Mouse (Mus musculus) olfactory bulb, adult 2 months (tissue): ENCODE measurements around the gene Btbd11.

Source experiments
- CTCF ChIP-seq: fragments of 200-500 bp; IDR thresholded peaks from 2 replicates; pipeline ENCODE4 v1.5.1; 2012; ENCODE audit warnings: low read depth, mild to moderate bottlenecking, low read length, moderate library complexity; ENCODE audit not compliant: insufficient read depth
- POLR2A ChIP-seq: fragments of 200-500 bp; IDR thresholded peaks from 2 replicates; pipeline ENCODE4 v1.6.1; 2012; ENCODE audit warnings: mild to moderate bottlenecking, low read depth, low read length, moderate library complexity; ENCODE audit not compliant: insufficient read depth

DNA sequence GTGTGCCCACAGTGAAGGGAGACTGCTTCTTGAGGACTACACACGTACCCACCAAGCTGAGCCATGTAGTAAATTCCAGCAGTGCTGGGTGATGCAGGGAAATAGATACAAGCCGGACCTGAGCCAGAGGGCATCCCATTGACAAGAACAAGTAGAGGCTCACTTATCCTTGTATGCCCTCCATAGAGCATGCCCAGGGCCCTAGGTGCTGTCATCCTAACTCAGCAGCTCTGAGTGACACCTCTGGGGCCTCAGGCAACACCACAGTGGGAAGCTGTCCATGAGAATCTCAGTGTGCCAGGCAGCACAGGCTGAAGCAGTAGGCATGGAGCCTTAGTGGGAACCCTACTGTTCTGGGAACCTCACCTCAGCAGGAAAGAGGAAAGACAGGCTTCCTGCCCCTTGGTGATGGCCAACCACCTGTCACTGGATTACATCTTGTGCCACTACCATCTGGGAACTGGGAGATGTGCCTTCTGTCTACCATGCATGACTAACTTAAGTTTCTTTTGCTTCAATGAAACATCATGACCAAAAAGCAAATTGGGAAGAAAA is 66.7 kb downstream of the Btbd11 start:
- no peak for TF ChIP-seq POLR2A
- no peak for TF ChIP-seq CTCF
